Mouse (Mus musculus) neutrophil, adult 5-6 weeks (primary cell): ENCODE results near the gene Gm20388. TPM values are rescaled to one million over a fixed set of nuclear protein-coding genes. Genes with fewer than 3 reads are reported as not detected.

Experiments used
- ATAC-seq: fragments of 151-379, 151-347 bp; 2 replicates; pipeline ENCODE4 v1.8.0; 2017; ENCODE audit warnings: mild to moderate bottlenecking, moderate TSS enrichment; ENCODE audit not compliant: insufficient number of reproducible peaks, poor library complexity, low FRiP score, severe bottlenecking; ENCODE audit errors: extremely low read depth
- total RNA-seq: library from RNA; stranded (forward); fragments of 200-1000 nt; gene quantifications from 2 replicates; pipeline ENCODE4 v1.2.3, GENCODE M21; 2017

Gene Gm20388
- total RNA-seq, 1 experiment from 2014 or later, result 10.8 TPM

DNA sequence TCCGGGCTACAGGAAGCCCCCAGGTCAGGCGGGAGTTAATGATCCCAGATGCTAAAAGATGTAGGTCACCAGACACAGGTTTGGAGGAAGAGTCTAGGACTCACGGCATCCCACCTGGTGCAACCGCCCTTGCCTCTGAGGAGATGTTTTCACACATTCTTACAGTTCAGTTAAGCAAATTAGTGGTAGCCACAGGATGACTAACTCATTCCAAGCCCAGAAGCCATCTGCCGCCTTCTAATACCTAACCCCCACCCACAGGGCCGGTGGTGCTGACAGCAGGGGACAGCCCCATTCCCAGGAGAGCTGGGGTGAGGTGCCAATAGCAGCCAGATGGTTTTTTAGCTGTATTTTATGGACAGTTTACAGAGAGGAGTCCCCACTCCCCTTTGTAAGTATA, 2375.1 kb downstream of the Gm20388 start:
- no peak for ATAC-seq

DNA sequence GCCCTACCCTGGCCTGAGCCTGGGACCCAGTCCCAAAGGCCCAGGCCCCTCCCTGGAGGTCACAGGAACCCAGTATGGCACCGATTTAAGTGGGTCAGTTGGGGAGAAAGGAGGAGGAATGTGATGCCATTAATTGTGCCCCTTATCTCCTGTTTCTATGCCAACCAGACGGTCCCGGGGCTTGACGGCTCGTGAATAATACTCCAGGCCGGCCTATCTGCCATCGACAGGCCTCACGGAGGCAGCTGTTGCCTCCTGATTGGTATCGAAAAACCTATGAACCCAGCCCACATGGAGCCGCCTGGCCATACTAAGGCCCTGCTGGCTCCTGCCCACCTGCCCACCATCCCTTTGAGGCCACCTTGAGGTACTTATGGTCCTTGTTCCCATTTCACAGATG, 2376.3 kb downstream of the Gm20388 start:
- ATAC-seq, result no peak

DNA sequence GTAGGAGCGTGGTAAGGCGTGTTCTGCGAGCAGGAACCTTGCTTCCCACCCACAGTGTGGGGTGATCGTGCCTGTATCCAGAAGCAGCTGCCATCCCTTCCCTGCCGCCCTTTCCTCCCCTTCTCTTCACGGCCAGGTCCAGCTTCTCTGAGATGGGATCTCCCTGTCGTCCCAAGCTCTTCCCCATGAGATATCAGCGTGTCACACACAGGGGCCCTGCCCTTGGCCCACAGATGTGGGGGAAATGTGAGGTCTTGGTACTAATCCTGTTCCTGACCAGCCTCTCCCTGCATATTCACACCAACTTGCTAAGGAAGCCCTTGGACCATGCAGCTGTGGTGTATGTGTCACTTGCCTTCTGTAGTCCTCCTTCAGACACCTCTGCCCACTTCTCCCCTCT, 2377.1 kb downstream of the Gm20388 start:
- no peak for ATAC-seq

DNA sequence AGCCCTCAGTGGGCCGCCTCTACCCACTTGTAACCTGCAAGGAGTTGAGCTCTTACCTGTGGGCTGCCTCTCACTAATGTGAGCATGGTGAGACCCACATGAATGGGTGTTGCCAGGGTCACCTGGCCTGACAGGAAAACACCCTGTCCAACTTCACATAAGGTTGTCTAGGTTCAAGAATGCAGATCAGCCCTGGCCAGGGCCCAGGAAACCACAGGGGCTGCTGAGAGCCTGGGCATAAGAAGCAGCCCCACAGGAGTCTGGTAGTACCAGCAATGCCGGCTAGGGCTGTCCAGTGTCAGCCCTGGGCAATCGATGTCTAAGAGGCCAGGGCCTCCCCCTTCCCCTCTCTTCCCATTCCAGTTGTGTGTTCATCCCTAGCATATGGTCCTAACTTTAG, 2377.7 kb downstream of the Gm20388 start:
- no peak for ATAC-seq

DNA sequence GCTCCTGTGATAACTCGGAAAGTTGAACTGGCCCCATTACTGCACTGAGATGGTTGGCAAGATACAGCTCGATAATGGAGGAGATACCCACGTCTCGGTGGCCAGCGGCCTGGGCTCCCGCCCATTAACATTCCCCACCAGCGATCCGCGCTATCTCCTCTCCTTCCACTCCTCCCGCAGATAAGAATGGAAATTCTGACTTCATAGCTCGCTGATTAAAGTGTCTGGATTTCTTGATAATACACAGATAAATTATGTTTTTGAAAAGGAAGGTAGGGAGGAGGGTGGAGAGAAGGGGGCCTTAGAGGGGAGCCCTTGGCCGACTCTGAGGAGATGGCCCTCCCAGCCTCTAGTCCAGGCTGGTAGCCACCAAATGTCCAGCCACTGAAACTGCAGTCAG, 2380.4 kb downstream of the Gm20388 start:
- ATAC-seq, result no peak

DNA sequence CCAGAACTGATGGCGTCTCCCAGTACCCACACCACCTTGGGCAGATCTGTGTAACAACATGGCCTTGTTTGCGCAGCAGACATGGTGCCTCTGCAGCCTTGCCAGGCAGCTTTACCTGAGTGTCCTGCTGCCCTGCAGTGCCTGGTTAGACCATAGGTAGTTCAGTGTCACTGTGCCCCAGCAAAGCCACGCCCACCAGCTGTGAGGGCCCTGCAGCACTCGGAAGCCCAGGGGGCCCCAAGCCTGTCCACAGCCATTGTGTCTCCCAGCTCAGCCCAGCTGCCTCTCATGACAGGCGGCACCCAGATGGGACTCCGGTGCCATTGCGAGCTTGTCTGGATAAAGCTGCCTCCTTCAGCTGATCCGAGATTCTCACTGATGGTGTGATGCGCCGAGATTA, 2380.9 kb downstream of the Gm20388 start:
- no peak for ATAC-seq

DNA sequence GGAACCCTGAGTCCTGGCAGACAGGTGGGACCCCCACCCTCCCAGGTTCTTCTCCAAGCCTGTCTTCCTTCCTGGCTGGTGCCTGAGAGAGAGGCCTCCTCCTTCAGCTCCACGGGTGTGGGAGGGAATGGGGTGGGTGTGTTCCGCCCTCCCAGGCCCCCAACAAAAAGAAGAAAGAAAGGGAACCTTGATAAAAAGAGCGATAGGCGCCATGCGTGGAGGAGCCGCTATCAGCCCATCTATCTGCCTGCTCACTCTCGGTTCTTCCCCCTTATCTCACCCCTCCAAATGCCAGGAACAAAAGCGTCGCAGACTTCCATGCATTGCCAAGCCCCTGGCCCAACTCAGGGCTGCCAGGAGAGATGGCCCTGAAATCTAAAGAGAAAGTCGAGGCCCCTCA, 2382.8 kb downstream of the Gm20388 start:
- ATAC-seq, result no peak

DNA sequence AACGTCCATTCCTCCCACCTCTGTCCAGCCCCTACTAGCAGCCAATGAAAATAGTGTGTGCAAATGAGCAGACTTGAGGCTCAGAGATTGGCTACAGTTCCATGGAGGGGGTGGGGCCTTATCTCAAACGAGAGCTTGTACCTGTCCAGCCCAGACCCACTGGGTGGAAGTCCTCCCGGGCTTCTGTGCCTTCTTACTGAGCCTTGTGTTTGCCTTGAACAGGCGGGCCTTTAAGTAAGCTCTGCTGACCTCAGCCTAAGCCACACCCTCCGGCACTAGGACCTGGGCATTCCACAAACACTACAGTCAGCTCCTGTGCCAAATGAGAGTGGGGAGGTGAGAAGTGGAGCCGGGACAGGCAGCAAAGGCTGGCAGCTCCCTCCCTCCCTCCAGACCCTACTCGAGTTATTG, 2383.6 kb downstream of the Gm20388 start:
- no peak for ATAC-seq

DNA sequence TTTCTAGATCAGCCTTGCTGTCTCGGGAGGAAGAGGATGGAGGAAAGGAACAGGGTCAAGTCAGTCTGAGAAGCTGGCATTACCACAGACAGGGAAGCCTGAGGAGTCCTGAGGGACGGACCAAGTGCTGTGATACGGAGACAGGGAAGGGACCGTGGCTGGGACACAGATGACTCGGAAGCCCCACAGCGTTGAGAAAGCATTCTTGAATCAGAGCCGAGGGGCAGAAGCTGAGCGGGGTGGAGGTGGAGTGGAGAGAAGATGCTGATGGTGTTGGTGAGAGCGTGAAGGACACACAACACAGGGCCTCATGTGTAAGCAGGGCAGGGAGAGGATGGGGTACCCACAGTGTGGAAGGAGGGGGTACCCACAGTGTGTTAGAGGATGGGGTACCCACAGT, 2384.7 kb downstream of the Gm20388 start:
- no peak for ATAC-seq

DNA sequence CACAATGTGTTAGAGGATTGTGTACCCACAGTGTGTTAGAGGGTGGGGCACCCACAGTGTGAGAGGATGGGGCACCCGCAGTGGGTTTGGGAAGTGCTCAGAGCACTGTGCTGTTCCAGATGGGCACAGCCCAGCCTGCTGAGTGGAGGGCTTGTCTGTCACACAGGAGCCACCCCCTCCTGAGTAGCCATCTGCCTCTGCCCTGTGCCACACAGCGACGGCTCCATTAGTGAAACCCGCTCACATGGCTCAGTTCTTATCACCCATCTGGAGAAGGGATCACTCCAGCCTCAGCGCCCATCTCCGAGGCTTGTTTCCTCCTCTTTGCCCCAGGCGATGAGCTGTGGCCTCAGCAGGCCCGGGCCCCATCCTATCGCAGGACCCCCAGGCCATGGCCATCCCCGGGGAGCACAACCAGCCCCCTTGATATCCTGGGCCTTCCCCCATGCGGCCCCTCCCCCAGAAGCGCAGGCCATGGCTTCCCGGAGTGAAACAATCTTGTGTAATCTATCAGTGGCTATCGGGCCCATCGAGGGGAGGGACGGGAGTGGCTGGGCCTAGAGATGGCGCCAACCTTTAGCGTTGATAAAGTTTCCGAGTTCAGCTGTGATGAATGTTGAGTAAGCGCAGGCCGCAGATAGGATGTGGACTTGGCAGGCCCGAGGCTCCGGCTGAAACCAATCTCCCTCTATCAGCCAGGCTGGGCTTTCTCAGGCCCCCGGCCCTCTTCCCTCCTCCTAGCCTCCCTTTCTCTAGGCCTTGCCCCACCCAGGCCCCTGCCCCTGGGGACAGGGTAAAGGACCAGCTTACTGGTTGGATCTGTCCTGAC, 2385.7 kb downstream of the Gm20388 start:
- ATAC-seq, result no peak

DNA sequence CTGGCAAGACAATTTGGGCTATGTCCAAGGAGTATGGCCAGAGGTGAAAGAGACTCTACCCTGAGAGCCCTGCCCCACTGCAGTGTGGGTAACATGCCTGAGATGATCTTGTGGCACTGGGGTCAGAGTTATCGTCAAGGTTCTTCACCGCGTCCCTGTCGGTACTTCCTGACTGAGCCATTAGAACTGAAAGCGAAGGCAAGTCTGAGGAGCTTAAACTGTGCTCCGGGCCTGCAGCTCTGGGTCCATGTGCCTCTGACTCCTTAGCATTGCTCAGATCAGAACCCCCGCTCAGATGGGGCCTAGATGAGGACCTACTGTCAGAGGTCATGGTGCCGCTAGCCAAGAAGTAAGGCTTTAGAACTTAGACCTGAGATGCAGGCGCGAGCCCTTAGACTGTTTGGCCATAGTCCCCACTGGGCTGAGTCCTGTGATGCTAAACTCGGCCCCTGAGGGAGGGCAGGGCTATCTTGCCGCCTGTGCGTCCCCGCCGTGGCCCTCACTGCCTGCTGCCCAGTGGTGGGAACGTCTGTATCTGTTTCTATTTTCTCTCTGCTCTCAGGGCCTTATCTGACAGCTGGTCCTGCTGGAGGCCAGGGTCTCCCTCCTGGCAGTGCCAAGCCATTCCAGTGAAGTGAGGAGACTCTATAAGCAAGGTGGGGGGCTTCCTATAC, 2389.1 kb downstream of the Gm20388 start:
- no peak for ATAC-seq

DNA sequence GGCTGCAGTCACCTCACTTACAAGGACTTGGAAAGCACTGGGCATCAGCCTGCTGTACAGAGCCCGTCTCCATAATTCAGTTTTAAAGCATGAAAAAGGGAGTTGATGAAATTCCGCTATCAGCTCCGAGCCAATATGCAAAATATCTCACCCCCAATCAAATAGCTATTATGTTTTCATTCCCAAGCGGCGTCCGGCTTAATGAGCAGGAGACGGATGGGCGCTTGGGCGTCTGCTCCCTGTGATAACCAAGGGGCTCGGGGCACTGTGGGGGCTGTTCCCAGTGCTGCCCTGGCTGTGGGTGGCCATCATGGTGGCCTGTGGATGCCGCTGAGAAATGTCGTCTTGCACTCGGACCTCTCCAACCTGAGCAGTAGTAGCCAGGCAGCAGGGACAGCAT, 2390.4 kb downstream of the Gm20388 start:
- ATAC-seq, result no peak

DNA sequence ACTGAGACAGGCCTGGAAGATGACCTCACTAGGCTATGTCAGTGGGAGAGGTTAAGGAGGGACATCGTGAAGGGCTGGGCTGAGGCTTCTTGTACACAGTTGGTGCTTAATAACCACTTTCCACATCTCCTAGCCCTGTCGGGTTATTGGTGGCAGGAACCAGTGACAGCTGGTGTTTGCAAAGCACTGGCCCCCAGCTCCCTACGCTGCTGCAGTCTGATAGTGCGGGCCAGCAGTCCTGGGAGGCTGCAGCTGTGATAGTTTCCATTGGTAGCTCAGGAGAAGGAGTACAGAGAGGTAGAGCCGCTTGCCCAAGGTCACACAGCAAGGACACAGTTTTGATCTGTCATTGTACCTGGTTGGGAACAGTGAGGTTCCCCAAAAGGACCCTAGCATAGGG, 2391.2 kb downstream of the Gm20388 start:
- no peak for ATAC-seq

DNA sequence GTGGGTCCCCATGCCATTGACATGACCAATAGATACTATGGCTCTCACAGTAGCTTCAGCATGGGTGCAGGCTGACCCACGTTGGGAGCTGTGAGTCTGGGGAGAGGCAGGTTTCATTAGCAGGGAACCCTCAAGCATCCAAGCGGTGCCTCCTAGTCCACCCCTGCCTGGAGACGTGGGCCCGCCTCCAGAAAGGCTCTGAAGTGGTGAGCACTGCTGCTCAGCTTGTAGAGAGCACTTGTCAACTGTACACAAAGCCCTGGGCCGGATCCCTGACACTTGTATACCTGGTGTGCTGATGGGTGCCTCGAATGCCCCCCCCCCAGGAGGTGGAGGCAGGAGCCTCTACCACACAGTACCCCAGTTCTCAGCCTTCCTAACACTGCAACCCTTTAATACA, 2392.8 kb downstream of the Gm20388 start:
- ATAC-seq, result no peak

DNA sequence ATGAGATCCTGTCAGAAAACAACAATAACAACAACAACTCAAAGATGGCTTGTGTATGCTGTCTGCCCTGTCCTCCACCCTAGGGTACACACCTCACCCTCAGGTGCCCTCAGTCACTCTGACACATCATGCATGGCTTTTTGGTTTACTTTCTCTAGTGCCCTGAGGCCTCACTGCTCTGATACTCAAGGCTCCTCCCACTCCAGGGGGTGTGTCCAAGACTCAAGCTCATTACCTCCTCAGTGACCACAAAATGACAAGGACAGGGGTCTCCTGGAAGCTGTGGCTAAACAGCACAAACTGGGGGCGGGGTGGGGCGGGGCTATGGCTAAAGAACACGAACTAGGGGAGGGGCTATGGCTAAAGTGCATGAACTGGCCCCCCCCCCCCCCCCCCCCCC, 2393.4 kb downstream of the Gm20388 start:
- no peak for ATAC-seq

DNA sequence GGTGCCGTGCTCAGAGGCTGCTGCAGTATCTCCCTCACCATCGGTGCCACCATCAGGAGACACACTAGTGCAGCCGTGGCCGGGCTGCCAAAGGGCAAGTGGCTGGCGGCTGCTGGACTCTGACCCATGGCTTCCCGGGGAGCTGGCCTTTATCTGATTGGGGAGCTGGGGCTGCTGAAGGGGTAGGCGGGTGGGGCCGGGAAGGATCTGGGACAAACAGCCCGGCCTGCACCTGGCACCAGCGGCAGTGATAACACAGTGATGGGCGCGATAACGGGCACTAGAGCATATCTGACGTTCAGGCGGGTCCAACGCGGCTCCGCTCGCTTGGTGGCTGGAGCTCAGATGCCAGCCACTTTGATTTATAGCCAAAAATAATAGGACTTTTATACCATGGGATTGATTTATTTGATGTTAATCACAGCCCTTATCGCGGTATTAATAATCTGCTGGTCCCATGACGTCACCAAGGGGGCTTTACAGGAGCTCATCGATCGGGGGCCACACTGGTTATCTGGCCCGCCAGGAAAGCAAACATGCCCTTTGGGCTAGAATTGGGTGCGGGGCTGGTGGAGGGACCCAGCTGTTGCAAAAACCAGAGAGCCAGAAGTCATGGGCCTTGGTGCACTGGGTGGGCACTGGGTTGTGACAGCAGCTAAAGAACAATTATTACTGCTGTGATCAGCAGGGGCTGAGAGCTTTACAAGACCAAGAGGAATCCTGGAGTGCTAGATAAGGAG, 2396.2 kb downstream of the Gm20388 start:
- ATAC-seq, result no peak

DNA sequence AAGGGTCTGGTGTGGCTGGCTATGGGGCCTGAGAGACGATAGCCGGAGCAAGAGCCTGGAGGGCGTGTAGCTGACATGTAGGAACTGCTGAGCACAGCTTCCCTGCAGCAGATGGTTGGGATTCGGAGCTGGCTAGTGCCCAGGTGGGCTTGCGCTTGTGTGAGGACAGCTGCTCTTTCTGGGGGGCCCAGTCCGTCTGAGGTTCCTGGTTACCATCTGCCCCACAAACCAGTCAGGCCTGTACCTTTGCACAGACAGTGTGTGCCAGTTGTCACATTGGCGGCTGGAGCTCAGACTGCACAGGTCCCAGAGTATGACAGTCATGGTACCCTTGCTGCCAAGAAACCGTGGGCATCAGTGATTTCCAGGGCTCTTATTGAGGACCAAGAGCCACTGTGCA, 2397.2 kb downstream of the Gm20388 start:
- ATAC-seq, result no peak

DNA sequence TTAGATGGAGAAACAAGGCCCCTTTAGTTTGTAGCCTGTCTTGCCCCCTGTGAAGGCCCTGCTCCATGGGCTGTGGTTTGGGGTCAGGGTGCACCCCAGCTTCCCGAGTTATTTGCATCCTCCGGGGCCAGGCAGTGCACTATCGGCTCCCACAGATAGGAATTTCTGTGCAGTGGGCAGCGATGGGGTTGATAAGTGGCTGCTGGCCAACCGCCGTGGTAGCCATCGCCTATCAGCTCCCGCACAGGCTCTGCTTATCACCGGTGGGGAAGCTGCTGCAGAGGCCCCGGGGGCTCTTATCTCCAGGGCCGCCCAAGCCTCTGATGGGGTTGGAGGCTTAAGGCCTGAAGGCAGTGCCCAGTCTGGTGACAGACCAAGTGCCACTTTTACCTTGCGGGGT, 2398.6 kb downstream of the Gm20388 start:
- ATAC-seq, result no peak

DNA sequence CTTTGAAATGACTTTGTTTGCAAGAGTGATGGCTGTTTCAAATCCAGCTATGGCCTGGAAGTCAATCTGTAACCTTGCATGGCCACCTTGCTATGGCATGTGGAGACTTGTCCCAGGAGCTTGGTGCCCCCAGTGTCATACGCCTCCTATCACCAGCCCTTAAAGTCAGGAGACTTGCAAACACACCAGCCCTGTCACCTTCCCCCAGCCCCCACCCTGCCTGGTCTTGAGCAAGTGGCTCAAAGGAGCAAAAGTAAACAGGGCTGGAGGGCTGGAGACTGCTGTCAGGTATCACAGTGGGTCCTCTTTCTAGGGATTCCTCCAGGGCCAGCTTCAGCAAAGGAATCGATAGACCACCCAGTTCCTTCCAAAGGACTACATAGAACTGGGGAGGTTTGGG, 2400.5 kb downstream of the Gm20388 start:
- no peak for ATAC-seq

DNA sequence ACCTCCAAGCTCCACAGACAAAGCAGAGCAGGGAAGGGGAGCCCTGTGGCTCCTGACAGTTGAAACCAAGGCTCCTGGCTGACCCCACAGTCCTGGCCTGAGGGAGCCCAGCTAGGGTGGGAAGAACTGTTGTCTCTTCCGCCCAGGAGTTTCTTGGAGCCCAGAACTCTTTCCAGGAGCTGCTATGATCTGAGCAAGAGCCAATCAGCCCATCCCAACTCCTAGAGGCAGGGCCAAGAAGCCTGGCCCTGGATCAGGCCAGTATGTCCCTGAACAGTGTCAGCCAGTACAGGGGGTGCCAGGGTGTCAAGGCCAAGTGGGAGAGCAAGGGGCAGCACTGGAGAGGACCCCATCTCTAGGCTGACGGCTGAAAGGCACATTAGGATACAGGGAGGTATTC, 2401.9 kb downstream of the Gm20388 start:
- no peak for ATAC-seq
